Mouse (Mus musculus) MEL (cell line): ENCODE measurements around the gene Rassf1. TPM values are rescaled to one million over a fixed set of nuclear protein-coding genes. Genes with fewer than 3 reads are reported as not detected.

Experiments used
- DNase-seq: peaks from one replicate; pipeline ENCODE4 v3.0.0; 2011; ENCODE audit warnings: low read depth, low spot score
- H3K27ac ChIP-seq: 2 replicates; pipeline ENCODE4 v1.5.1; 2012; ENCODE audit warnings: low read depth, mild to moderate bottlenecking, control low read depth, low read length, moderate library complexity; ENCODE audit not compliant: control insufficient read depth
- H3K27me3 ChIP-seq, 2 experiments: fragments of 150-350 bp in 1 of 2; sonication (generic) in 1 of 2; 2 replicates each; pipeline ENCODE4 v1.6.1; 2012; ENCODE audit warnings: low read length in 2 of 2, mild to moderate bottlenecking in 2 of 2, improper control_type of control experiment in 1 of 2, moderate library complexity in 1 of 2; ENCODE audit not compliant: insufficient read depth in 2 of 2, control insufficient read depth in 1 of 2
- H3K36me3 ChIP-seq, 2 experiments: 2 replicates each; pipeline ENCODE4 v1.6.1; 2012 to 2014; ENCODE audit warnings: low read length in 2 of 2, improper control_type of control experiment in 1 of 2, inconsistent platforms in 1 of 2, mild to moderate bottlenecking in 1 of 2; ENCODE audit not compliant: insufficient read depth in 2 of 2, control insufficient read depth in 1 of 2
- H3K4me1 ChIP-seq, 2 experiments: fragments of 150-350 bp in 1 of 2; sonication (generic) in 1 of 2; 2 replicates each; pipeline ENCODE4 v1.6.1; 2012; ENCODE audit warnings: low read length in 2 of 2, improper control_type of control experiment in 1 of 2, mild to moderate bottlenecking in 1 of 2; ENCODE audit not compliant: insufficient read depth in 2 of 2, control insufficient read depth in 1 of 2
- H3K4me3 ChIP-seq, 2 experiments: fragments of 150-350 bp in 1 of 2; sonication (generic) in 1 of 2; 2 replicates each; pipeline ENCODE4 v1.5.1; 2012; ENCODE audit warnings: low read depth in 2 of 2, low read length in 2 of 2, mild to moderate bottlenecking in 2 of 2, moderate library complexity in 2 of 2, control low read depth in 1 of 2, improper control_type of control experiment in 1 of 2; ENCODE audit not compliant: control insufficient read depth in 1 of 2, insufficient read depth in 1 of 2
- H3K79me2 ChIP-seq: 2 replicates; pipeline ENCODE4 v1.6.1; 2012; ENCODE audit warnings: mild to moderate bottlenecking, low read length, moderate library complexity; ENCODE audit not compliant: control insufficient read depth, poor library complexity, insufficient read depth
- H3K9ac ChIP-seq: 2 replicates; pipeline ENCODE4 v1.6.1; 2012; ENCODE audit warnings: low read depth, mild to moderate bottlenecking, control low read depth, low read length, moderate library complexity; ENCODE audit not compliant: control insufficient read depth, poor library complexity, severe bottlenecking
- H3K9me3 ChIP-seq: fragments of 150-350 bp; sonication (generic); replicated peaks from 2 replicates; pipeline ENCODE4 v1.6.1; 2012; ENCODE audit warnings: mild to moderate bottlenecking, low read length, improper control_type of control experiment, moderate library complexity; ENCODE audit not compliant: insufficient read depth
- BHLHE40 ChIP-seq: IDR thresholded peaks from 2 replicates; pipeline ENCODE4 v1.6.1; 2012; ENCODE audit warnings: low read depth, mild to moderate bottlenecking, inconsistent platforms, low read length, improper control_type of control experiment, borderline replicate concordance
- EP300 ChIP-seq, 2 experiments: IDR thresholded peaks; 2 replicates each; pipeline ENCODE4 v1.6.1; 2011; ENCODE audit warnings: improper control_type of control experiment in 2 of 2, low read length in 2 of 2, low read depth in 1 of 2, mild to moderate bottlenecking in 1 of 2
- HCFC1 ChIP-seq: IDR thresholded peaks from 2 replicates; pipeline ENCODE4 v1.6.1; 2012; ENCODE audit warnings: low read depth, mild to moderate bottlenecking, inconsistent platforms, low read length, improper control_type of control experiment, moderate library complexity
- MAFK ChIP-seq: IDR thresholded peaks from 2 replicates; pipeline ENCODE4 v1.6.1; 2011; ENCODE audit warnings: low read depth, mild to moderate bottlenecking, low read length, improper control_type of control experiment, borderline replicate concordance
- MAX ChIP-seq: IDR thresholded peaks from 2 replicates; pipeline ENCODE4 v1.6.1; 2011; ENCODE audit warnings: low read length, improper control_type of control experiment
- MAZ ChIP-seq: IDR thresholded peaks from 2 replicates; pipeline ENCODE4 v1.6.1; 2012; ENCODE audit warnings: low read depth, mild to moderate bottlenecking, inconsistent platforms, low read length, improper control_type of control experiment
- NELFE ChIP-seq: IDR thresholded peaks from 2 replicates; pipeline ENCODE4 v1.6.1; 2011; ENCODE audit warnings: low read depth, low read length, improper control_type of control experiment
- TAL1 ChIP-seq: IDR thresholded peaks from 2 replicates; pipeline ENCODE4 v1.6.1; 2012; ENCODE audit warnings: mild to moderate bottlenecking, inconsistent platforms, low read length, moderate library complexity, mixed read lengths
- TBP ChIP-seq: IDR thresholded peaks from 2 replicates; pipeline ENCODE4 v1.8.0; 2011; ENCODE audit warnings: low read depth, low read length, improper control_type of control experiment
- ZC3H11A ChIP-seq: IDR thresholded peaks from 2 replicates; pipeline ENCODE4 v1.6.1; 2012; ENCODE audit warnings: low read depth, mild to moderate bottlenecking, inconsistent platforms, low read length, improper control_type of control experiment
- ZMIZ1 ChIP-seq: IDR thresholded peaks from 2 replicates; pipeline ENCODE4 v1.6.1; 2012; ENCODE audit warnings: low read depth, mild to moderate bottlenecking, inconsistent platforms, low read length, improper control_type of control experiment, moderate library complexity
- polyA plus RNA-seq, 2 experiments: library from polyadenylated mRNA; stranded (reverse) in 1 of 2; unstranded in 1 of 2; fragments of >175 nt in 1 of 2; fragments of >200 nt in 1 of 2; gene quantifications; 2 replicates each; pipeline versions ENCODE4 v1.2.1 to v1.2.4; 2012; ENCODE audit warnings: low replicate concordance in 2 of 2, low read depth in 1 of 2; ENCODE audit not compliant: insufficient read length in 2 of 2, insufficient read depth in 1 of 2, missing spikeins in 1 of 2
- total RNA-seq: library from RNA; depleted of rRNA; stranded (reverse); fragments of 300-350 nt; gene quantifications from 2 replicates; pipeline ENCODE4 v1.2.3, GENCODE M21; 2012

Rassf1 gene
- total and polyA plus RNA-seq, 3 experiments, result 48.0 to 56.9 TPM; not detected in 1

- no peak for TF ChIP-seq EP300 (IDR thresholded peaks at IDR 0.05; ENCODE audit: low read depth in 1 of 2, low read length in 2 of 2)
- TF ChIP-seq ZC3H11A, result no peak
- TF ChIP-seq NELFE, result peak; percentile 82
- TF ChIP-seq ZMIZ1, result no peak
These were observed 9.6 kb upstream of the Rassf1 start, which contains the start of the genes Cyb561d2 and Nprl2 (continued) for GRCm38 (mm10) chr9:107541474-107542351.

GRCm38 (mm10) chr9:107542352-107542686 lies 9.0 kb upstream of the Rassf1 start:
- H3K36me3 ChIP-seq, result peaks cover 0 to 2% of the 10 kb centered on the region in 2 experiments; a peak in 1 of 4 replicates

DNA sequence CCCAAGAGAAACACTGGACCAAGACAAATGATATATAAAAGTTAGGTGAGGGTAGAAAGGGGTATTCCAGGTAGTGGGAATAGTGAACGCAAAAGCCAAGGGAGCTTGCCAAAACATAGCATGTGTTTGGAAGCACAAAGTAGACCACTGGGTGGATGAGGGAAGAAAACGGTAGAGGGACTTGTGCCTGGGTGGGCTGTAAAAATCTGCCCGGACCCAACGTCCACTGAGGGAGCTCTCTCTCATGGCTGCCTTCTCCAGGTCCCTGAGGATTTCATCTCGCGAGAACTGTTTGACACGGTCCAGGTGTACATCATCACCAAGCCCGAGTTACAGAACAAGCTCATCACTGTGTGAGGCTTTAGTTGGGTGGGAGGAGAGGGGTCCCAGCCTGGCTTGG lies 8.6 kb upstream of the Rassf1 start:
- Histone ChIP-seq H3K27ac (no peak overlapping the region), H3K4me3 (peak overlapping the region; percentile 72 to 90), H3K36me3 (peaks cover 0 to 2% of the 10 kb centered on the region in 2 experiments; a peak in 1 of 4 replicates), H3K9ac (peak overlapping the region; percentile 82), H3K27me3 (no peaks in the 10 kb centered on the region), H3K79me2 (peaks cover 7% of the 10 kb centered on the region), H3K9me3 (no peaks in the 10 kb centered on the region), H3K4me1 (peaks cover 0 to 8% of the 10 kb centered on the region in 2 experiments; a peak in 1 of 4 replicates)
- TF ChIP-seq MAFK (no peak), ZC3H11A (no peak), BHLHE40 (no peak), TAL1 (no peak), ZMIZ1 (no peak), TBP (no peak), NELFE (no peak), HCFC1 (no peak)
- DNase-seq, result no peak

More at GRCm38 (mm10) chr9:107542352-107542686, 9.0 kb upstream of the Rassf1 start:
- Histone ChIP-seq H3K9me3 (no peaks in the 10 kb centered on the region), H3K27me3 (no peaks in the 10 kb centered on the region), H3K79me2 (peaks cover 10% of the 10 kb centered on the region), H3K9ac (peak overlapping the region; percentile 82), H3K4me1 (peaks cover 0 to 8% of the 10 kb centered on the region in 2 experiments; a peak in 1 of 4 replicates), H3K27ac (peak overlapping the region; percentile 51), H3K4me3 (peak overlapping the region; percentile 72 to 90)
- DNase-seq, result no peak
- no peak for TF ChIP-seq MAX
- peak; percentile 2; the same call in 1 of the 2 replicates for TF ChIP-seq MAZ
